Mouse (Mus musculus) ES-Bruce4 (cell line): ENCODE measurements around the gene Filip1l.

Experiments
- EP300 ChIP-seq: IDR thresholded peaks from 2 replicates; pipeline ENCODE4 v1.6.1; 2011; ENCODE audit warnings: low read depth, low read length; ENCODE audit not compliant: insufficient read depth
- POLR2A ChIP-seq: IDR thresholded peaks from one replicate; pipeline ENCODE4 v1.8.1; 2011; ENCODE audit warnings: low read length; ENCODE audit not compliant: insufficient read depth

DNA sequence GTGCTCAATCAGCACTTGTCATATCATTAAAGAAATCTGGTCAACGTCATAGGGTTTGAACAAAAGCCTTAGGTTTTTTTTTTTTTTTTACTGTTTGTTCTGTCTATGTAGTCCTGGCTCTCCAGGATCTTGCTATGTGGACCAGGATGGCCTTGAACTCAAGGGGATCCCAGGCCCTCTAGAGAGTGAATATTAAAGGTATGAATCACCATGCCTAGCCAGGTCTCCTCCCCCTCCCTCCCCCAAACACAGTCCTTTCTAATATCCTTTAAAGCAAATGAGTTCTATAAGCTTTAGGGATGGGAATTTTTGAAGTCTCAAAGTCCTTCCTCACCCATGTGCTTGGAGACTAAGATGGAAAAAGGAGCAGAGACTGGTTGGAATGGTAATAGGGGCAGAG, 65.1 kb downstream of the Filip1l start:
- TF ChIP-seq EP300 (no peak), POLR2A (no peak)
